Mouse (Mus musculus) Patski (cell line): ENCODE measurements around the gene Mgmt. TPM values are rescaled to one million over a fixed set of nuclear protein-coding genes. Genes with fewer than 3 reads are reported as not detected.
A peak's percentile ranks its signal among the peaks of the same experiment; 100 is the strongest.

Source experiments
- ATAC-seq: fragments of 100-300 bp; one replicate; pipeline ENCODE4 v1.8.0; 2021
- CTCF ChIA-PET: fragments of 350-600 bp; sonication (Branson Sonifier 250); formaldehyde crosslinking; loops from one replicate; lab custom pipeline; 2022; ENCODE audit warnings: inconsistent platforms; lab: Charles Lee
- POLR2A ChIA-PET: fragments of 350-600 bp; sonication (Branson Sonifier 250); formaldehyde crosslinking; loops from one replicate; lab custom pipeline; 2022; ENCODE audit warnings: antibody characterized with exemption, inconsistent platforms; lab: Charles Lee
- DNase-seq: peaks from one replicate; pipeline ENCODE4 v3.0.0-alpha.2; 2011; ENCODE audit warnings: low read depth, low spot score
- H3K27me3 ChIP-seq: fragments of 371-371 bp; one replicate; pipeline ENCODE4 v1.5.1; 2021
- CTCF ChIP-seq: fragments of 100-300 bp; IDR thresholded peaks from one replicate; pipeline ENCODE4 v1.5.1; 2021
- in situ Hi-C: fragments of 300-500 bp; cut with MboI; formaldehyde crosslinking; loops from 3 replicates; pipeline ENCODE4 v1.11.1; 2018; ENCODE audit warnings: low pct_unique_long_range_greater_than_20kb, mixed read lengths
- polyA plus RNA-seq: library from polyadenylated mRNA; unstranded; gene quantifications from one replicate; pipeline ENCODE4 v1.2.3, GENCODE M21; 2021

The Mgmt gene
- polyA plus RNA-seq, 1 experiment from 2014 or later: not detected

DNA sequence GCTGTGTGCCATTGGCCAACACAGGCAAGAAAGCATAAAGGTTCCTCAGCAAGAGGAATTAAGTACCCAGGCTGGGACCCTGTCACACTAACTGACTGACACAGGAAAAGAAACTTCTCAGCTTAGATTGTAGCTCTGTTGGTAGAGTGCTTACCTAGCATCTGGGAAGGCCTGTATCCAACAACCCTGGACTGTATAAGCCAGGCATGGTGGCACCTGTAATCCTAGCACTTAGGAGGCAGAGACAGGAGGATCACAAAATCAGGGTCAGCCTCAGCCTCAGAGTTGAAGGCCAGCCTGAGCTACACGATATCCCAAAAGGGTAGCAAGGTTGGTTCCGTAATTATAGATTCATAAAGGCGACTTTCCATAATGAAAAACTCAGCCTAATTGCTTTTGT lies 140.6 kb downstream of the Mgmt start:
- POLR2A ChIA-PET: no interaction called here
- ATAC-seq (no peak), DNase-seq (no peak)
- in situ Hi-C loops: no loop called here
- CTCF ChIA-PET: no interaction called here
- peaks cover 7% of the 10 kb centered on the region for H3K27me3 ChIP-seq
- TF ChIP-seq CTCF: no peak

DNA sequence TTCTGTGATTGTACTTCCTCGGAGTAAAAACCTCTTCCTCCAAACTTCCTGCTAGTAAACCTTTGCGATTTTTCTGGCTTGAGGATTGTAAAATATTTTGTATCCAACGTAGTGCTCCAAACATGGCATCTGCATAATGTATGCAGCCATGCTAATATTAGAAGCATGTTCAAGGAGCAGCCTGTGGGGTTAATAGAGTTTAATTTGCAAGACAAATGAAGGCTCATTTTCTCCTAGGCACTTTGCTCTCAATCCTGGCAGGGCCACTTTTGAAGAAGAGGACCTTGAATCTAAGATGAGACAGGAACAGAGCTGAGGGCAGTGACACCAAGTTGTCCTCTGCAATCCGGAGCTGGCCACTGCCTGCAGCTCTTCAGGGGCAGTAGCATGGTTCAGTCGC lies 141.5 kb downstream of the Mgmt start:
- in situ Hi-C loops: no loop called here
- no peak for TF ChIP-seq CTCF
- ATAC-seq: no peak
- peaks cover 8% of the 10 kb centered on the region for H3K27me3 ChIP-seq
- POLR2A ChIA-PET: no interaction called here
- no peak for DNase-seq
- CTCF ChIA-PET: no interaction called here

DNA sequence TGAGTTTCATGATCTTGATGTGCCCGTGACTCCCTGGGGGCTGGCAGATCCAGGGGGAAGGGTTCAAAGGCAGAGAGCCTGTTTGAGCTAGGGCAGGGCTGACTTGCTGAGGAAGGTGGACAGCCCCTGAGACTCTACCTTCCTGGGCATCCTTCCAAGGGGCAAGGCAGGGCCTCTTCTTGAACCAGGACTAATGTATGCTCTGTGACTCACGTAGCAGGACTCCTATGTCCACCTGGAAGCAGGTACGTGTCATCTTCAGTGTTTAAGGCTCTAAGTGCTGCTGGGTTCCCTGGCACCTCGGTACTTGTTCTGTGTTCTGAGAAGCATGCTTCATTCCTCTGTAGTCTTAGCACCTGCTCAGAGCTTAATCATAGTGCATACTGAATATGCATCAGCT lies 143.1 kb downstream of the Mgmt start:
- ATAC-seq: no peak
- DNase-seq: no peak
- TF ChIP-seq CTCF: no peak
- POLR2A ChIA-PET: no interaction called here
- in situ Hi-C loops: no loop called here
- peaks cover 8% of the 10 kb centered on the region for H3K27me3 ChIP-seq
- CTCF ChIA-PET: no interaction called here

DNA sequence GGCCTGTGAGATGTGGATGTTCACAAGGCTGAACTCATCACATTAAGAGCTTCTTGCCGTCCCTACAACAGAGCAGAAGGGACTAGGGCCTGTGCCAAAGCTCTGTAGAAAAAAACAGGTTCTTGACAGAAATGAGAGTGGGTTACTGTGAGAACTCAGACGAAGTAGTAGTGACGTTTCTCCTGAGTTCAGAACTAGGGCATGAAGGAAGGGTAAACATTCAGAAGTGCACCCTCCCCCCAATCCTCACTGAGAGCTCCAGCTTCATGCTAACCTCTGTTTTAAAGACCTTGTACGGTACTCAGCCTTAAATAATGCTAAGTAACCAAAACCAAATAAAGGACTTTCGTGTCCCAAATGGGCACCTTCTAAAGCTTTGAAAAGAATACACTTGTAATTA lies 143.5 kb downstream of the Mgmt start:
- ChIA-PET CTCF (no interaction called here), POLR2A (no interaction called here)
- no peak for TF ChIP-seq CTCF
- in situ Hi-C loops: no loop called here
- no peak for DNase-seq
- ATAC-seq: no peak
- peaks cover 8% of the 10 kb centered on the region for H3K27me3 ChIP-seq

DNA sequence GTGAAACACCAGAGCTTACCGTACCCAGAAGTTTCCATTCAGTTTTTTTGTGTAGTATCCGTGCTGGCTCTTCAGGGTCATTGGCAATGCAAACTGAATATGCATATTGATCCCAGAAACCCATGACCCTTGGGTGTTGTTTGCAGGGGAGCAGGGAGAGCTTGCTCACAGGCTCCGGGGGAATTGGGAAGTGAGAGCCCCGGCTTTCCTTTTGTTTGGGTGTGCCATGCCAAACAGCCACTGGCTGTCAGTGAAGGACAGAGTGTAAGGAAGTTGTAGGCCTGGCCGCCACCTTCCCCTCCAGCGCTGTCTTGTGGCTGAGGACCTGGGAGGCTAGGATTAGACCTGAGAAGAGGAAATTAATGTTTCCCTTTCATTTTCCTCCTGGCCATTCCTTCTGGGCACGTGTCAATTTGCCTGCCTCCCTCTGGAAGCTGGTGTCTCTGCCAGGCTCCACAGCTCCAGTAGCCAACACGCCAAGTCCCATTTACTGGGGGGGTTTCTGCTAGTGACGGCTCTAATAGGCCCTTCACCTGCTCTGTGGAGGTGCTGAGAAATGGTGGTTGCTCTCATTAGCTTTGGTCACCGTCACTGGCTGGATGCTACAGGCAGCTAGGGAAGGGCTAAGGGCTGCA lies 144.0 kb downstream of the Mgmt start:
- DNase-seq: no peak
- ChIA-PET CTCF (no interaction called here), POLR2A (interaction anchor here (0.6 kb wide), 1 partner anchor 433 kb away, joined by 3 read pairs; no protein-coding TSS in a partner anchor)
- peaks cover 8% of the 10 kb centered on the region for H3K27me3 ChIP-seq
- no peak for TF ChIP-seq CTCF
- ATAC-seq: no peak
- in situ Hi-C loops: no loop called here

DNA sequence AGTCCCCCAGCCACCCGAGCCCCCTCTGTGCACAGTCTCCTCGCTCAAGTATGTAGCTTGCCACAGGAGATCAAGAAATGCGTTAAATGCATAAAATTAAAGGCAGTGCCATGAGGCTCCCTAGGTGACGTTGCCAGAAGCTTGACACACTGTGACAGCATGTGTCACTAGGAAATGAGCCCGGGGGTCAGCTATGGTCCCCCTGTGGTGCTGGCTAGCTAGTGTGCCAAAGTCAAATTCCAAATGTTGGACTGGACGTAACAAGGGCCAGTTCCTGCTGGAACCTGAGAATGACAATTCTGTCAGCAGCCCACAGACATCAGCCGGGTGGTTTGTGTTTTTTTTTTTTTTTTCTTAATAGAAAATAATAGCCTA lies 144.5 kb downstream of the Mgmt start:
- ATAC-seq: no peak
- TF ChIP-seq CTCF: no peak
- CTCF ChIA-PET: no interaction called here
- DNase-seq: no peak
- peaks cover 8% of the 10 kb centered on the region for H3K27me3 ChIP-seq
- POLR2A ChIA-PET: interaction anchor here (0.6 kb wide), 1 partner anchor 434 kb away, joined by 3 read pairs; no protein-coding TSS in a partner anchor
- in situ Hi-C loops: no loop called here

DNA sequence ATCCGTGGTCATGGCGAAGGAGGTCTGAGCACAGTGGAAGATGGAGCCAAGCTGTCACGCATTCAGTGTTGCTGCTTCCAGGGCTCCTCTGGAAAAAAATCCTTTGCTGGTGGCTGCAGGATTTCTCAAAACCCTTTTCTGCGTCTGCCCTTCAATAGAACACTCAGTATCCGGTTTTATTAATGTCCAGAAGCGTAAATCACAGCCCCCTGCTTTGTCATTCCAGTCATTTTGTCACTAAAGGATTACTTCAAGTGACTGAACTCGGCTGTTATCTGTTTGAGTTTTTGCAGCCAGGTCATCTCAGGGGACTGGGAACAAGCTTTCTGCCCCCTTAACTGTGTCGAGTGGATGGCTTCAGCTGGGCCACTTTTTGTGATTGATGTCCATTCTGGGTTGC lies 146.2 kb downstream of the Mgmt start:
- ChIA-PET POLR2A (no interaction called here), CTCF (interaction anchor here (1.4 to 2.0 kb wide), 2 partner anchors 9 to 19 kb away, joined by 3 to 4 read pairs; no protein-coding TSS in a partner anchor)
- no peak for DNase-seq
- no peak for ATAC-seq
- peaks cover 8% of the 10 kb centered on the region for H3K27me3 ChIP-seq
- in situ Hi-C loops: no loop called here
- TF ChIP-seq CTCF: no peak

DNA sequence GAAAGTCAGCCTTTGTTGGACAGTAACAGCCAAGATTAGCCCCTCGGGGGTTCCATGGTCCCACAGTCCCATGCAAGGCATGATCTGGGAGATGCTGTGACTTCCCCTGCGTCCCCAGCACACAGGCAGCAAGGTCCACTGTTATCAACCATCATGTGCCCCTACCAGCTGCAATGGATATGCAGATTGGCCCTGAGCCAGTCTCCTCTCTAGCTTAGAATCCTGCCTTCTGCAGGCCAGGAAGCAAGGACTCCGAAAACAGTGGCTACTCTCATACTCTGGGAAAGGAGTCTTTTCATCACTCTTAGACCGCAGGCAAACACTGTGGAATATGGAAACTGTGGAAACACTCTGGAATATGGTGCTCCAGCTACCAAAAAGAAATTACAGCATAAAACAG lies 152.5 kb downstream of the Mgmt start:
- DNase-seq (no peak), ATAC-seq (no peak)
- CTCF ChIA-PET: no interaction called here
- in situ Hi-C loops: no loop called here
- TF ChIP-seq CTCF: no peak
- no peaks in the 10 kb centered on the region for H3K27me3 ChIP-seq
- POLR2A ChIA-PET: no interaction called here

DNA sequence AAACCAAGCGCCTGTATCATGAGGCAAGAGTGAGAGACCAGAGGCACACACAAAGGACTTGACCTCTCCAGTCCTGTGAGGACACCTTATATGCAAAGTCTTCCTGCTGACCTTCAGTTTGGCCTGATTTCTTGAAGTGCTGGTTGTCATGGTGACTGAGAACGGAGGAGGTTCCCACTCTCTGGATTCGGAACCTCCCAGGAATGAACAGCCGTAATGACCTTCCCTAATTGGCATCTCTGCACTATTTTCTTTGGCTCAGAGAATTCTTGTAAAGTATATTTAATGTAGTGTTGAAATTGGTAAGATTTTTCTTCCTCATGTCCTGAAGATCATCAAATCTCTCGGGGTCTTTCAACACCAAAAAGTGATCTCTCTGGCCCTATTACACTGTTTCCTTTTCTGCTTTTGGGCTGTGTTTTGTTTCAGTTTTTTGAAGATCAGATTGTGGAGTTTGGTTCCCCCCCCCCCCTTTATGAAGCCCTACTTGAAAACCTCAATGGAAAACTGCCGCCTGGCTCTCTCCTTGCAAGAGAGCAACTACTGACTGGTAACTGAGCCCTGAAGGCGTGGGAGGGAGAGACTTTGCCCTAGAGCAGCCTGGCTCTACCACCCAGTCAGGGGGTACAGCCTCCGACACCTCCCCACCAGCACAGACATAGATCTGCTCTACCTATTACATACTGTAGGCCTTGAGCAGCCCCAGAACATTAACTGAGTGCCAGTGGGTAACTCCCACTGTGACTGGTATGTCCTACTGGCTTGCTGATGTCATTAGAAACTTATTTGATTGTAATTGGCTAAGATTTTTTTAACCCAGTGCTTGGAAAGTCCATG lies 153.9 kb downstream of the Mgmt start:
- ATAC-seq (no peak), DNase-seq (no peak)
- ChIA-PET POLR2A (no interaction called here), CTCF (no interaction called here)
- no peaks in the 10 kb centered on the region for H3K27me3 ChIP-seq
- in situ Hi-C loops: no loop called here
- TF ChIP-seq CTCF: no peak

DNA sequence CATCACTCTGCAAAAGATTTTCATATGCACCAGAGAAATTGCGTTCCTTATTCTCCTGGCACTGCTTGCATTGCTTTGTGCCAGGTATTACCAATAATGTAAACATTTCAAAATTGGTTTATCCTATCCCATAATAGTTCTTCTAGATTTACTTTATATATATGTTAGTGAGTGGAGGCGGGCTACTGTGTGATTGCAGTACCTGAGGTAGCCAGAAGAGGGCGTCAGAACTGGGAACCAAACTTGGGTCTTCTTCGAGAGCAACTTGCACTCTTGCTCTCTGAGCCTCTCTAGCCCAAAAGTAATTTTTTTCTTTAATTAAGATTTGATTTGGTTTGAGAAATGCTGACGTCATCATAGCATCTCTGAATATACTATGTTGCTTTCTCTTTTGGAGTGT lies 159.9 kb downstream of the Mgmt start:
- in situ Hi-C loops: loop anchor here (25.0 kb wide), 1 partner anchor 1217 kb away; no protein-coding TSS in a partner anchor
- DNase-seq (no peak), ATAC-seq (no peak)
- POLR2A ChIA-PET: no interaction called here
- peak; percentile 40 for TF ChIP-seq CTCF
- no peaks in the 10 kb centered on the region for H3K27me3 ChIP-seq
- CTCF ChIA-PET: no interaction called here

DNA sequence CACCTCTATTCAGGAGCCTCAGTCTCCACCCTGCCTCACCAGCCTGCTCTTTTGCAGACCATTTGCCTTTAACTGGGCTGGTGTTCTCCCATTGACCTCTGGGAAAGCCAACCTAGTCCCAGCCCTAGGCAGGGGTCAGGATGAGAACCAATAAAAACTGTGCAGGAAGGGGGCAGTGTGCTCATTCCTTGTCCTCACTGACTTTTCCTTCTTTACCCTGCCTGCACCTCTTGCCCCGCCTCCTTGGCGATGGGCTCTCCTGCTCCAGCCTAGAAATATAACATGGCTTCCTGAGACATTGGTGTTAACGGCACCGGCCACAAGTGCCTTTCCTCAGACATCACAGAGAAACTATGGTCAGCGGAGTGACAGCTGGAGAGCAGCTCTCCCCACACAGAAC lies 161.7 kb downstream of the Mgmt start:
- no peak for ATAC-seq
- DNase-seq: no peak
- no peaks in the 10 kb centered on the region for H3K27me3 ChIP-seq
- ChIA-PET POLR2A (no interaction called here), CTCF (no interaction called here)
- TF ChIP-seq CTCF: no peak
- in situ Hi-C loops: loop anchor here (25.0 kb wide), 1 partner anchor 1219 kb away; no protein-coding TSS in a partner anchor
